Mouse (Mus musculus): Measurements from ENCODE around the gene Gm20716.

DNA sequence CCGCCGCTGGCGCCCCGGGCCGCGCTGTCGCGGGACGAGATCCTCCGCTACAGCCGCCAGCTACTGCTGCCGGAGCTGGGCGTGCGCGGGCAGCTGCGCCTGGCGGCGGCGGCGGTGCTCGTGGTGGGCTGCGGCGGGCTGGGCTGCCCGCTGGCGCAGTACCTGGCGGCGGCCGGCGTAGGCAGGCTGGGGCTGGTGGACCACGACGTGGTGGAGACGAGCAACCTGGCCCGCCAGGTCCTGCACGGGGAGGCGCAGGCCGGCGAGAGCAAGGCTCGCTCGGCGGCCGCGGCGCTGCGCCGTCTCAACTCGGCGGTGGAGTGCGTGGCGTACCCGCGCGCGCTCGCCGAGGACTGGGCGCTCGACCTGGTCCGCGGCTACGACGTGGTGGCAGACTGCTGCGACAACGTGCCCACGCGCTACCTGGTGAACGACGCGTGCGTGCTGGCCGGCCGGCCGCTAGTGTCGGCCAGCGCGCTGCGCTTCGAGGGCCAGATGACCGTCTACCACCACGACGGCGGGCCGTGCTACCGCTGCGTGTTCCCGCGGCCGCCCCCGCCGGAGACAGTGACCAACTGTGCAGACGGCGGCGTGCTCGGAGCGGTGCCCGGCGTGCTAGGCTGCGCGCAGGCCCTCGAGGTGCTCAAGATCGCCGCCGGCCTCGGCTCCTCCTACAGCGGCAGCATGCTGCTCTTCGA, 758 bp upstream of the Gm20716 start:
- TF ChIP-seq CTCF (IDR thresholded peaks at IDR 0.05; ENCODE audit: extremely low read depth, insufficient read length, insufficient replicate concordance, low read depth, low read length) (no peak), POLR2A (IDR thresholded peaks at IDR 0.05; ENCODE audit: low read depth, low read length) (no peak)
